Mouse (Mus musculus) thymus, adult 2 months (tissue): ENCODE results near the gene Bpgm.

Experiments
- CTCF ChIP-seq: fragments of 200-500 bp; IDR thresholded peaks from 2 replicates; pipeline ENCODE4 v1.5.1; 2012; ENCODE audit warnings: mild to moderate bottlenecking, control low read depth, low read length, moderate library complexity, borderline replicate concordance; ENCODE audit not compliant: control insufficient read depth, poor library complexity, insufficient read depth; ENCODE audit errors: extremely low read depth
- POLR2A ChIP-seq: fragments of 200-500 bp; IDR thresholded peaks from 2 replicates; pipeline ENCODE4 v1.6.1; 2012; ENCODE audit warnings: mild to moderate bottlenecking, low read length, control low read depth, moderate library complexity; ENCODE audit not compliant: control insufficient read depth, poor library complexity, insufficient read depth; ENCODE audit errors: extremely low read depth

- TF ChIP-seq CTCF (no peak), POLR2A (no peak)
Observed at GRCm38 (mm10) chr6:34483811-34484210, 7.8 kb downstream of the Bpgm start.
